Mouse (Mus musculus): Measurements from ENCODE around the gene Mylk3. TPM values are rescaled to one million over a fixed set of nuclear protein-coding genes. Genes with fewer than 3 reads are reported as not detected.

Gene Mylk3
- polyA plus RNA-seq, 1 experiment from 2014 or later: 1.6 TPM

GRCm38 (mm10) chr8:85339871-85340573 is 46.1 kb downstream of the Mylk3 start:
- Histone ChIP-seq H3K27ac (no peak overlapping the region), H3K9me3 (no peaks in the 10 kb centered on the region), H3K4me1 (0 out of 2 replicates have a peak, but pooled peaks cover 3% of the 10 kb centered on the region), H3K4me2 (replicated peaks) (no peak overlapping the region), H3K36me3 (no peaks in the 10 kb centered on the region), H3K4me3 (no peak overlapping the region), H3K9ac (no peak overlapping the region), H3K27me3 (no peaks in the 10 kb centered on the region)
- ATAC-seq (ENCODE audit: low FRiP score, low read depth): no peak
- 71% methylated on average over 5 of the region's 5 CpGs for WGBS

- ATAC-seq (ENCODE audit: low FRiP score, low read depth): no peak
- WGBS: 66% methylated on average over 4 of the region's 4 CpGs
- no peak overlapping the region for H3K27ac ChIP-seq
These were observed 48.5 kb downstream of the Mylk3 start for GRCm38 (mm10) chr8:85337681-85338080.

GRCm38 (mm10) chr8:85336211-85336933 is 49.8 kb downstream of the Mylk3 start:
- Histone ChIP-seq H3K27me3 (no peaks in the 10 kb centered on the region), H3K4me1 (0 out of 2 replicates have a peak, but pooled peaks cover 3% of the 10 kb centered on the region), H3K36me3 (no peaks in the 10 kb centered on the region), H3K9ac (no peak overlapping the region), H3K4me2 (replicated peaks) (no peak overlapping the region), H3K4me3 (no peak overlapping the region), H3K9me3 (no peaks in the 10 kb centered on the region), H3K27ac (no peak overlapping the region)
- WGBS: 68% methylated on average over 6 of the region's 6 CpGs
- ATAC-seq (ENCODE audit: low FRiP score, low read depth): no peak

More at GRCm38 (mm10) chr8:85337681-85338080, 48.5 kb downstream of the Mylk3 start:
- Histone ChIP-seq H3K27me3 (no peaks in the 10 kb centered on the region), H3K9ac (no peak overlapping the region), H3K4me3 (no peak overlapping the region), H3K4me2 (replicated peaks) (no peak overlapping the region), H3K36me3 (no peaks in the 10 kb centered on the region), H3K4me1 (0 out of 2 replicates have a peak, but pooled peaks cover 3% of the 10 kb centered on the region), H3K9me3 (no peaks in the 10 kb centered on the region)

GRCm38 (mm10) chr8:85335105-85335504 is 51.0 kb downstream of the Mylk3 start:
- no peak overlapping the region for H3K27ac ChIP-seq
- no peaks in the 10 kb centered on the region for H3K9me3 ChIP-seq
- no peak overlapping the region for H3K9ac ChIP-seq
- no peak overlapping the region for H3K4me3 ChIP-seq
- H3K36me3 ChIP-seq: no peaks in the 10 kb centered on the region
- no peak overlapping the region for H3K4me2 ChIP-seq (replicated peaks)
- H3K4me1 ChIP-seq: 0 out of 2 replicates have a peak, but pooled peaks cover 3% of the 10 kb centered on the region
- ATAC-seq (ENCODE audit: low FRiP score, low read depth): no peak
- H3K27me3 ChIP-seq: no peaks in the 10 kb centered on the region

- no peaks in the 10 kb centered on the region for H3K36me3 ChIP-seq
- no peak for ATAC-seq (ENCODE audit: low FRiP score, low read depth)
- WGBS: 75% methylated on average over 1 of the region's 1 CpGs
These were observed 56.6 kb downstream of the Mylk3 start for GRCm38 (mm10) chr8:85329506-85329905.

GRCm38 (mm10) chr8:85327036-85327435 is 59.1 kb downstream of the Mylk3 start:
- Histone ChIP-seq H3K27me3 (no peaks in the 10 kb centered on the region), H3K9ac (no peak overlapping the region), H3K4me2 (replicated peaks) (no peak overlapping the region), H3K9me3 (no peaks in the 10 kb centered on the region), H3K4me1 (no peaks in the 10 kb centered on the region), H3K27ac (no peak overlapping the region), H3K36me3 (no peaks in the 10 kb centered on the region), H3K4me3 (no peak overlapping the region)
- no peak for ATAC-seq (ENCODE audit: low FRiP score, low read depth)
- WGBS: 73% methylated on average over 9 of the region's 9 CpGs

More at GRCm38 (mm10) chr8:85329506-85329905, 56.6 kb downstream of the Mylk3 start:
- Histone ChIP-seq H3K4me2 (replicated peaks) (no peak overlapping the region), H3K27ac (no peak overlapping the region), H3K4me3 (no peak overlapping the region), H3K27me3 (no peaks in the 10 kb centered on the region), H3K9me3 (no peaks in the 10 kb centered on the region), H3K4me1 (no peaks in the 10 kb centered on the region), H3K9ac (no peak overlapping the region)

GRCm38 (mm10) chr8:85323084-85323483 is 63.1 kb downstream of the Mylk3 start:
- H3K36me3 ChIP-seq: no peaks in the 10 kb centered on the region
- no peak overlapping the region for H3K4me2 ChIP-seq (replicated peaks)
- 0 out of 2 replicates have a peak, but pooled peaks cover 2% of the 10 kb centered on the region for H3K9me3 ChIP-seq
- no peak for ATAC-seq (ENCODE audit: low FRiP score, low read depth)
- H3K9ac ChIP-seq: no peak overlapping the region
- no peaks in the 10 kb centered on the region for H3K4me1 ChIP-seq
- 79% methylated on average over 3 of the region's 3 CpGs for WGBS
- no peak overlapping the region for H3K27ac ChIP-seq
- H3K4me3 ChIP-seq: no peak overlapping the region
- no peaks in the 10 kb centered on the region for H3K27me3 ChIP-seq

- no peaks in the 10 kb centered on the region for H3K4me1 ChIP-seq
- H3K27me3 ChIP-seq: no peaks in the 10 kb centered on the region
- H3K4me2 ChIP-seq (replicated peaks): no peak overlapping the region
- no peak overlapping the region for H3K4me3 ChIP-seq
- H3K36me3 ChIP-seq: no peaks in the 10 kb centered on the region
- H3K9me3 ChIP-seq: 0 out of 2 replicates have a peak, but pooled peaks cover 3% of the 10 kb centered on the region
- WGBS: 79% methylated on average over 15 of the region's 15 CpGs
- H3K27ac ChIP-seq: no peak overlapping the region
- no peak overlapping the region for H3K9ac ChIP-seq
- no peak for ATAC-seq (ENCODE audit: low FRiP score, low read depth)
These were observed 64.2 kb downstream of the Mylk3 start for GRCm38 (mm10) chr8:85321981-85322380.

- ATAC-seq (ENCODE audit: low FRiP score, low read depth): no peak
- no peaks in the 10 kb centered on the region for H3K27me3 ChIP-seq
- H3K9ac ChIP-seq: no peak overlapping the region
- H3K4me1 ChIP-seq: no peaks in the 10 kb centered on the region
- H3K4me2 ChIP-seq (replicated peaks): no peak overlapping the region
- H3K4me3 ChIP-seq: no peak overlapping the region
- 86% methylated on average over 4 of the region's 4 CpGs for WGBS
- no peak overlapping the region for H3K27ac ChIP-seq
- 0 out of 2 replicates have a peak, but pooled peaks cover 3% of the 10 kb centered on the region for H3K9me3 ChIP-seq
- no peaks in the 10 kb centered on the region for H3K36me3 ChIP-seq
These were observed 67.6 kb downstream of the Mylk3 start for GRCm38 (mm10) chr8:85318534-85318933.

GRCm38 (mm10) chr8:85313036-85313435 is 73.1 kb downstream of the Mylk3 start:
- H3K27ac ChIP-seq: no peak overlapping the region
- no peak overlapping the region for H3K4me3 ChIP-seq
- H3K4me2 ChIP-seq (replicated peaks): no peak overlapping the region
- 84% methylated on average over 3 of the region's 3 CpGs for WGBS
- H3K27me3 ChIP-seq: no peaks in the 10 kb centered on the region
- no peak overlapping the region for H3K9ac ChIP-seq
- 0 out of 2 replicates have a peak, but pooled peaks cover under 1% of the 10 kb centered on the region for H3K9me3 ChIP-seq
- no peaks in the 10 kb centered on the region for H3K4me1 ChIP-seq
- ATAC-seq (ENCODE audit: low FRiP score, low read depth): no peak
- H3K36me3 ChIP-seq: peaks cover 16% of the 10 kb centered on the region

GRCm38 (mm10) chr8:85311743-85312142 is 74.4 kb downstream of the Mylk3 start:
- Histone ChIP-seq H3K4me3 (no peak overlapping the region), H3K27me3 (no peaks in the 10 kb centered on the region), H3K9me3 (no peaks in the 10 kb centered on the region), H3K27ac (no peak overlapping the region), H3K4me1 (no peaks in the 10 kb centered on the region), H3K9ac (no peak overlapping the region), H3K36me3 (peaks cover 27% of the 10 kb centered on the region), H3K4me2 (replicated peaks) (no peak overlapping the region)
- no peak for ATAC-seq (ENCODE audit: low FRiP score, low read depth)

- 95% methylated on average over 2 of the region's 2 CpGs for WGBS
- Histone ChIP-seq H3K9me3 (no peaks in the 10 kb centered on the region), H3K4me3 (no peak overlapping the region), H3K27ac (no peak overlapping the region), H3K4me1 (no peaks in the 10 kb centered on the region), H3K36me3 (peaks cover 53% of the 10 kb centered on the region), H3K27me3 (no peaks in the 10 kb centered on the region), H3K9ac (no peak overlapping the region), H3K4me2 (replicated peaks) (no peak overlapping the region)
- no peak for ATAC-seq (ENCODE audit: low FRiP score, low read depth)
These were observed 77.6 kb downstream of the Mylk3 start for GRCm38 (mm10) chr8:85308564-85308963.

Data from limb, embryonic 13.5 days (tissue).